Mouse (Mus musculus) ES-Bruce4 (cell line): ENCODE data around the gene Ldlrad3. TPM values are rescaled to one million over a fixed set of nuclear protein-coding genes. Genes with fewer than 3 reads are reported as not detected.

Experiments
- H3K27ac ChIP-seq: 2 replicates; pipeline ENCODE4 v1.5.1; 2012; ENCODE audit warnings: low read length, inconsistent platforms; ENCODE audit not compliant: insufficient read depth
- H3K27me3 ChIP-seq: 2 replicates; pipeline ENCODE4 v1.6.1; 2012; ENCODE audit warnings: mild to moderate bottlenecking, low read length, inconsistent platforms; ENCODE audit not compliant: control insufficient read depth, poor library complexity, insufficient read depth, severe bottlenecking
- H3K36me3 ChIP-seq: 2 replicates; pipeline ENCODE4 v1.6.1; 2012; ENCODE audit warnings: inconsistent platforms, mild to moderate bottlenecking, low read length, moderate library complexity; ENCODE audit not compliant: control insufficient read depth, poor library complexity, insufficient read depth, severe bottlenecking
- H3K4me1 ChIP-seq: one replicate; pipeline ENCODE4 v1.8.1; 2011; ENCODE audit warnings: low read length; ENCODE audit not compliant: control insufficient read depth, insufficient read depth
- H3K4me3 ChIP-seq: 2 replicates; pipeline ENCODE4 v1.5.1; 2011; ENCODE audit warnings: low read depth, mild to moderate bottlenecking, low read length
- H3K9ac ChIP-seq: 2 replicates; pipeline ENCODE4 v1.6.1; 2012; ENCODE audit warnings: low read depth, mild to moderate bottlenecking, inconsistent platforms; ENCODE audit not compliant: poor library complexity, severe bottlenecking
- H3K9me3 ChIP-seq: replicated peaks from 2 replicates; pipeline ENCODE4 v1.6.1; 2012; ENCODE audit warnings: mild to moderate bottlenecking, low read length, inconsistent platforms; ENCODE audit not compliant: control insufficient read depth, poor library complexity, insufficient read depth, severe bottlenecking
- CTCF ChIP-seq: IDR thresholded peaks from one replicate; pipeline ENCODE4 v1.8.1; 2011; ENCODE audit warnings: low read depth, low read length
- EP300 ChIP-seq: IDR thresholded peaks from 2 replicates; pipeline ENCODE4 v1.6.1; 2011; ENCODE audit warnings: low read depth, low read length; ENCODE audit not compliant: insufficient read depth
- POLR2A ChIP-seq: IDR thresholded peaks from one replicate; pipeline ENCODE4 v1.8.1; 2011; ENCODE audit warnings: low read length; ENCODE audit not compliant: insufficient read depth
- polyA plus RNA-seq: library from polyadenylated mRNA; stranded (reverse); fragments of >200 nt; gene quantifications from 2 replicates; pipeline ENCODE4 v1.2.4, GENCODE M21; 2011; ENCODE audit warnings: low read depth; ENCODE audit not compliant: missing spikeins, insufficient read depth, insufficient read length

Gene Ldlrad3
- polyA plus RNA-seq, 1 experiment, result 15.7 TPM

GRCm38 (mm10) chr2:102006143-102006542 is 180.0 kb downstream of the Ldlrad3 start:
- Histone ChIP-seq H3K4me3 (no peak overlapping the region), H3K27me3 (no peaks in the 10 kb centered on the region), H3K36me3 (no peaks in the 10 kb centered on the region), H3K4me1 (no peaks in the 10 kb centered on the region), H3K27ac (no peak overlapping the region), H3K9me3 (no peaks in the 10 kb centered on the region), H3K9ac (no peak overlapping the region)
- TF ChIP-seq POLR2A (no peak), CTCF (no peak), EP300 (no peak)

- TF ChIP-seq CTCF, result no peak
- TF ChIP-seq EP300, result no peak
- no peak for TF ChIP-seq POLR2A
- Histone ChIP-seq H3K4me3 (no peak overlapping the region), H3K9ac (no peak overlapping the region), H3K9me3 (no peaks in the 10 kb centered on the region), H3K36me3 (no peaks in the 10 kb centered on the region), H3K27ac (no peak overlapping the region), H3K27me3 (no peaks in the 10 kb centered on the region), H3K4me1 (no peaks in the 10 kb centered on the region)
These were observed 180.7 kb downstream of the Ldlrad3 start for GRCm38 (mm10) chr2:102005377-102006007.

- Histone ChIP-seq H3K4me1 (no peaks in the 10 kb centered on the region), H3K27me3 (no peaks in the 10 kb centered on the region), H3K27ac (no peak overlapping the region), H3K9me3 (no peaks in the 10 kb centered on the region), H3K4me3 (no peak overlapping the region), H3K36me3 (no peaks in the 10 kb centered on the region), H3K9ac (no peak overlapping the region)
- TF ChIP-seq POLR2A (no peak), EP300 (no peak), CTCF (no peak)
These were observed 182.4 kb downstream of the Ldlrad3 start for GRCm38 (mm10) chr2:102003776-102004264.

GRCm38 (mm10) chr2:102002974-102003775 is 183.0 kb downstream of the Ldlrad3 start:
- Histone ChIP-seq H3K9me3 (no peaks in the 10 kb centered on the region), H3K27me3 (no peaks in the 10 kb centered on the region), H3K4me3 (no peak overlapping the region), H3K36me3 (no peaks in the 10 kb centered on the region), H3K4me1 (no peaks in the 10 kb centered on the region), H3K9ac (no peak overlapping the region), H3K27ac (no peak overlapping the region)
- TF ChIP-seq EP300 (no peak), POLR2A (no peak), CTCF (no peak)

- Histone ChIP-seq H3K27ac (no peak overlapping the region), H3K9me3 (no peaks in the 10 kb centered on the region), H3K36me3 (no peaks in the 10 kb centered on the region), H3K27me3 (no peaks in the 10 kb centered on the region), H3K9ac (no peak overlapping the region), H3K4me3 (no peak overlapping the region), H3K4me1 (no peaks in the 10 kb centered on the region)
- no peak for TF ChIP-seq CTCF
- TF ChIP-seq POLR2A, result no peak
- no peak for TF ChIP-seq EP300
These were observed 183.7 kb downstream of the Ldlrad3 start for GRCm38 (mm10) chr2:102002408-102002973.
